Mouse (Mus musculus) ovary, postnatal 10 days (tissue): ENCODE measurements around the gene Xxylt1.

Experiments
- DNase-seq: peaks from one replicate; pipeline ENCODE4 v3.0.0; 2022; ENCODE audit warnings: low spot score

Gene Xxylt1

DNA sequence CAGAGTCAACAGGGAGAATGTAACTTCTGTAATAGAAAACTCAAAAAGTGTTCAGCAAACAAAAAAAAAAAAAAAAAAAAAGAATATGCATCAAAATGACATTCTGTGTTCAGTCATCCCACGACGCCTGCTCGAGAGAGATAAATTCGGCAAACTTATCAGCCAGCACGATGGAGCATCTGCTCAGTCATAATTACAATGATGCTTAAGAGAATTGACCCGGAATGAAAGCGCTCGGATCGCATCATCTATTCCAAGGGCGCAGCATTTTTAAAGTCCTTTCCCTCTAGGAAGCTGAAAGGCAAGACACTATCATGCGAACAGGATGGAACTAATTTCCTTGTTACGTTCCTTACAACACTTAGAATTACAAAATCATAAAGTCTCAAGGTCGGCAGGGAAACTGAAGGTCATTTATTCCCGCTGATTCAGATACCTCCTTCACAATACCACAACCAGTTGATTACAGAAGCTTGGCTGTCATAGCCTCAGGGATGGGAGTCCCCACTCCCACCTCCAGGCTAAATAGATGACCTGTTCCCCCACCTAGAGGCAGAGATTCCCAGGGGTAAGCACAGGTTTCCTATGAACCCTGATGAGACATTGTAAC lies 165.5 kb downstream of the Xxylt1 start:
- DNase-seq: no peak
